Mouse (Mus musculus): ENCODE measurements around the gene Tmed5. TPM values are rescaled to one million over a fixed set of nuclear protein-coding genes. Genes with fewer than 3 reads are reported as not detected.

Gene Tmed5
- total RNA-seq, 2 experiments from 2014 or later: 88.3 to 112 TPM

Other genes starting within 250 kb of the Tmed5 start
- gene Rpl5, start 232.1 kb downstream of the Tmed5 start, total RNA-seq (2021): 10 to 100 TPM; 69.0 to 79.1 TPM
- 10 to 100 TPM; 18.0 to 18.5 TPM for gene Fam69a, start 145.5 kb downstream of the Tmed5 start, total RNA-seq (2021)
- 10 to 100 TPM; 22.2 to 32.3 TPM for gene Mtf2, start 66.9 kb downstream of the Tmed5 start, total RNA-seq (2021)
- 1 to 10 TPM; 2.3 to 4.9 TPM for gene Ccdc18, start 255 bp upstream of the Tmed5 start, total RNA-seq (2021)
- 10 to 100 TPM; 30.4 to 30.7 TPM for gene Dr1, start 136.3 kb upstream of the Tmed5 start, total RNA-seq (2021)
- 1 to 10 TPM; 7.8 to 9.5 TPM for gene Pigg, start 180.0 kb upstream of the Tmed5 start, total RNA-seq (2021)
- under 1 TPM; 0.45 to 0.82 TPM for gene Gm42517, start 235.3 kb upstream of the Tmed5 start, total RNA-seq (2021)

All from adrenal gland, postnatal 10 days (tissue).